Mouse (Mus musculus) small intestine, adult 10 weeks (tissue): ENCODE results near the gene Gabpb1. TPM values are rescaled to one million over a fixed set of nuclear protein-coding genes. Genes with fewer than 3 reads are reported as not detected.

Experiments used
- polyA plus RNA-seq: library from polyadenylated mRNA; stranded (reverse); fragments of 350-450 nt; fragmentation: Illumina TruSeq; extraction: RNeasy Lipid Tissue Mini Kit (QIAGEN cat#74804); gene quantifications from one replicate; pipeline ENCODE4 v1.2.3, GENCODE M21; 2014; ENCODE audit warnings: low replicate concordance

Gene Gabpb1
- 27.1 TPM for polyA plus RNA-seq

DNA sequence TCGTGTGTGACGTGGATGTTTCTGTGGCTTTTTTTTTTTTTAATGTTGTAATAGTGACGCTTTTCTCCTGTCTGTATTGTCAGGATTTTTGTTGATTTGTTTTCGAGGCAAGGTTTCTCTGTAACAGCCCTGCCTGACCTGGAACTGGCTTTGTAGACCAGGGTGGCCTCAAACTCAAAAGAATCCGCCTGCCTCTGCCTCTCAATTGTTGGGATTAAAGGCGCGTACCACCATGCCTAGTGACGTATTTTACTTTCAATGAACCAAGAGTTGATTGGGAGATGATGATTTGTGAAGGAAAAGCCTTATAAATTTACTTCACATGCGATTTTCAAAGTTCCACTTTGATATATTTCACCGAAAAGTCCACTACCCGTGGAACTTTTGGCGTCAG lies at the start of gene Gabpb1:
TSS of gene Gabpb1 (minus strand) at position 216 of the 394 bp plus-strand sequence.

GRCm38 (mm10) chr2:126706759-126707437 lies 30.8 kb upstream of the Gabpb1 start, which contains the start of gene Usp8:
TSS of gene Usp8 (plus strand) at chr2:126707328.

GRCm38 (mm10) chr2:126619249-126619704 lies 56.9 kb downstream of the Gabpb1 start, which contains the start of gene Hdc:
TSS of gene Hdc (minus strand) at chr2:126619299.

Other genes starting within 250 kb of the Gabpb1 start
- gene Atp8b4, start 175.7 kb downstream of the Gabpb1 start, polyA plus RNA-seq = 0.67 TPM
- 198 TPM for gene Slc27a2, start 123.9 kb downstream of the Gabpb1 start, polyA plus RNA-seq
- gene Hdc, start 57.0 kb downstream of the Gabpb1 start, polyA plus RNA-seq = 0.19 TPM
- 65.0 TPM for gene Usp8, start 31.0 kb upstream of the Gabpb1 start, polyA plus RNA-seq
- gene Usp50, start 107.1 kb upstream of the Gabpb1 start, polyA plus RNA-seq = not detected
- gene Trpm7, start 199.9 kb upstream of the Gabpb1 start, polyA plus RNA-seq = 152 TPM